Mouse (Mus musculus) inflammation-experienced regulatory T-cells, adult 6 months (primary cell): Measurements from ENCODE around the gene Acaca. TPM values are rescaled to one million over a fixed set of nuclear protein-coding genes. Genes with fewer than 3 reads are reported as not detected.
"Not testable (repeated sequence)": the region's sequence is repeated elsewhere in the genome, so short reads cannot be mapped to it uniquely, and the experiment has no call there.

ENCODE experiments used
- ATAC-seq: one replicate; pipeline ENCODE4 v1.8.0; 2017
- polyA plus RNA-seq, 3 experiments: library from polyadenylated mRNA; unstranded; fragments of 100-300 nt; shearing (Covaris generic); gene quantifications; one replicate each; pipeline ENCODE4 v1.2.1; 2017

Gene Acaca
- polyA plus RNA-seq, 3 experiments from 2014 or later: 3.5 to 4.9 (median 4.8) TPM

DNA sequence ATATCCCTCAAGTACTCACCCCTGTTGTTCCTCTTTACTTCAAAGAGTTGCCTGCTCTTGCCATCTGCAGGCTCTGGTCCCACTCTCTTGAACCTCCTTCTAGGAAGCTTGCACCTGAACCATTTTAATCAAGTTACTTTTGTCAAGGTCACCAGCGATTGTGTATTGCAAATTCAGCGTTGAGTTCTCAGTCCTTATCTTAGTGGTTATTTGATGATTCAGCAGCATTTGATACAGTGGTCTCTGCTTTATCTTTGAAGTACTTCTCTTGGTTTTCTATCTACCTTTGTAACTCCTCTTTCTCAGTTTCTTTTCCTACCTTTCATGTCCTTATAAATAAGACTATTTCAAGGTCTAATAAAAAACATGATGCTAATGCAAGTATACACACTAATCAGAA is 211.2 kb downstream of the Acaca start:
- no peak for ATAC-seq

- ATAC-seq: no peak
Observed at GRCm38 (mm10) chr11:84344522-84345236, 215.2 kb downstream of the Acaca start.

DNA sequence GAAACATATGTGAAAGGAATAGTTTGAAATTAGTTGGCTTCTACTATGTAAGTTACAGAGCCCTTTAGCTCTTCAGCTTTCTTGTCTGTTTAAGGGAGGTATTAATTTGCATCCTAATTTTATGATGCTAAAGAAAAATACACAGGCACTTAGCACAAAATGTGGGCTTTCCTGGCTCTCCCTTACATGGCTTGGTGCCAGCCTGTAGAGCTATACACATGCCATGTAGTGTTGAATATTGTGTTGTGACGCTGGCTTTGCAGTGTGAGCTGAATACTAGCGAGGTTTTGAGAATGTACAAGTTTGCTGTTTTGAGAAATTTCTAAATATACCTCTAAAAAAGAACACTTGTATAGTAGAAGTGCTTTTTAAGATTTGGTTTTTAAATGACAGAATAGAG is 218.3 kb downstream of the Acaca start:
- no peak for ATAC-seq

GRCm38 (mm10) chr11:84348843-84349825 is 219.7 kb downstream of the Acaca start:
- no peak for ATAC-seq

DNA sequence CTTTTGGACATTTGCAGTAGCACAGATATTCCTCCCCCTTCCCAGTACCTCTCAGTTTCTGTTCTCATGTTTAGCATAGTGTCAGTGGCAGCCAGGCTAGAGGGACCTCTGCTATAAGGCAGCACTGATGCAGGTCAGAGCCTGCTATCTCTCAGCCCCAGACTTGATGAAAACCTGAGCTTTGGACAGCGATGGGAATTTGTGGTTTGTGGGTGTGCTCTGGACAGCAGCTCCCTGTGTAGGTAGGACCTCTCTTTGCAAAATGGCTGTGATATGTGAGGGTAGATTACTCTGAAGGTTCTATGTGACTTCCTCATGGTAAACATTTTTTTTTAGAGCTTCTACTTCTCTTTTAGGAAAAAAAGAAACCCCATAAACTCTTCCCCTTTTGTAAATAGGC is 221.7 kb downstream of the Acaca start:
- ATAC-seq: no peak

DNA sequence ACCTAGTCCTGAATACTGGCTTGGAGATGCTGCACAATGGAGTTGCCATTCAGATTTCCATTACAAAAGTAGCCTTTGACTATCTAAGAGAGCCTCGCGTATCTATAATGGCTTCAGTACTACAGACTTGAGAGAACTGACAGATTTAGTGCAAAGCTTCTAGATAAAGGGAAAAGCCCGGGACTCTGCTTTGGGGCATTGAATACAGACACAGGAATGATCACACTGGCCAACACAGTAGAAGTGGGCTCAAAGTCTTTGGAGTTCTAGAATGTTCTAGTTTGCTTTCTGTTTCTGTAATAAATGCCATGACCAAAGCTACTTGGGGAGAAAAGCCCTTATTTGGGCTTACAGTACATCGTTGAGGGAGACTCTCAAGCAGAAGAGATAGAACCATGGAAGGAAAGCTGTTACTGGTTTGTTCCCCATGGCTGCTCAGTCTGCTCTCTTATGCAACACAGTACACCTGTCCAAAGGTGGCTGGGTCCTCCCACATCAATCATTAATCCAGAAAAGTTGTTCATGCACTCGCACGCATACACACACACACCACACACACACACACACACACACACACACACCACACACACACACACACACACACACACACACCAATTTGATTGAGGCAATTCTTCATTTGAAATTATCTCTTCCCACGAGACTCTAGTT is 223.7 kb downstream of the Acaca start:
- ATAC-seq: no peak

DNA sequence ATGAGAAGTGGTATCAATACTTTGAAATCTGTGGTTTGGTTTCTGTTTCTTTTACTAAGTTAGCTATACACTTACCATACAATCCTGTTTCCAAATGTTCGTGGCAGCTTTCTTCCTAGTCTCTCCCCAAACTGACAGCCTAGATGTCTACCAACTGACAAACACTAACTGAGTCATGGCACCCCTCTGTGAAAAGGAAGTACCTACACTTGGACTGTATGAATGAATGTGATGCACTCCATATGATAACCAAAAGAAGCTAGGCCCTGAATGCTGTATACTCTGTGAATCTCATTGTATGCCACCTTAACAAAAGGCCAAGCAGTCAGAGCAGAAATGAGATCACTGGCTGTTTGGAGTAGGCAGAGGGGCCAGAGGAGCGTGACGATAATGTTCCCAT is 227.8 kb downstream of the Acaca start:
- no peak for ATAC-seq

- ATAC-seq: no peak
Observed at GRCm38 (mm10) chr11:84357771-84358170, 228.3 kb downstream of the Acaca start.

DNA sequence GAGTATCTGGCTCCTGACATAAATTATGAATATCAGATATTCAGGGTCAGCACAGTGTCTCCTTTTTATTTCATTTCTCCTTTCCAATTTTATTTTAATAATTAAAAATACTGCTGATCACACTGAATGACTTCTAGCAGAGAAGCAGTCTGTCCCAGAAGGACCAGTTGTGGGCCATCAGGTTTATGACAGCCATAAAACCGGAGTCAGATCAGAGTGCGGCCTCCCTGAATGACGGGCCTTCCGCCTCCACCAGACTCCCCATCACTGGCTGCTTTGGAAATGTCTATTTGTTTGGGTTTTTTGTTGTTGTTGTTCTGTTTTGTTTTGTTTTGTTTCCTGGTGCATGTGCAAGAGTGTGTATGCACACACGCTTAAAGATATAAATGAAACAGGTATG is 232.1 kb downstream of the Acaca start:
- no peak for ATAC-seq

DNA sequence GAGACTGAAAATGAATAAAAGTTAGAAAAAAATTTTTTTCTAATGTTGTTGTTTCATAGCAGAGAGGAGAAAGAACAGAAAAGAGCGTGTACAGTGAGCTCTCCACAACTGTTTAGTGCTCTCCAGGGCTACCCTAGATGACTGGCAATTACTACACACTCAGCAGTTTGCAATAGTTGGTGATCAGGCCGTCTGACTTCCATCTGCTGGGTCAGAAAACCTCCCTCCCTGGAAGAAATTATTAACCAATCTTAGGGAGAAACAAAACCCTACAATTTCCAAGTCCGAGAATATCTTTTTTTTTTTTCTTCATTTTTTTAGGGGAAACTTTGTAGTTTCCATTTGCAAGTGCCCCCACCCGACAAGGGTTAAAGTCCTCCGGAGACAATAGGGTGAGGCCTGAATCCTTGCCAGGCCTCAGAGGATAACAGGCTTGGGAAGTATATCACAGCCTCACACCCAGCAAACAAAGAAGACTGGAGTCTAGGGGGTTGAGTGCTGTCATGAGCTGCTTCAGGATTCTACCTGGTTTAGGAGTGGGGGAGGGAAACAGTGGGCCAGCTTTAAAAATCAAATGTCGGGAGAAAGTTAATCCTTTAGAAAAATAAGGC is 233.3 kb downstream of the Acaca start:
- no peak for ATAC-seq

DNA sequence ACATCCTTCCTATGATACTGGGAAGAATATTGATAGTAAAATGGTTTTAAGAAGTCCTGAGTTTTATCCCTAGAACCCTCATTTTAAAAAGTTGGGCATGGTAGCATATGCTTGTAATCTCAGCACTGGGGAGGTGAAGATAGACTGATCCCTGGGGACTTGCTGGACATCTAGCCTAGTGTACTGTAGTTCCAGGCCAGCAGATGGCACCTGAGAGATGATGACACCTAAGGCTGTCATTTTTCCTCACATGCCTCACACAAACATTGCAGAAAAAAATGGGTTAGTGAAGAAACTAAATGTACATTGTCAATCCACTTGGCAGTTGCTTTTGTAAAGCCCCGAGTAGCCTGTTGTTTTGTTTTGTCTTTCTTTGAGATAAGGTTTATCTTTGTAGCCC is 235.8 kb downstream of the Acaca start:
- ATAC-seq: no peak

DNA sequence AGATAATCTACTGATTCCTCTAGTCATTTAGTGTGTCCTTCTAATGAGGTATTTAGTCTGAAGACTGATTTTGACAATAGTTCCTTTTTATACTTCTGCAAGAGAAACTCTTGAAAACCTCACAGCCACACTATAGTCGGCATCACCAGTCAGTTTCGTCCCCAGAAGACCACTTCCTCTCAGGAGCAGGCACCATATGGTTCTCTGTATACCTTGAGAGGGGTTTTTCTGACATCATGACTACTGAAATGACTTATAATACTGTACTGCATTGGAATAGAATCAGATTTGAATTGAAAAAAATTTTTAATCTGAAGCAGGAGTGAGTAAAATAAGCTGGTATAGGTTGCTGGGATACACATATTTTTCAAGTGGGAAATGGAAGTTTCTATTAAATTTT is 239.4 kb downstream of the Acaca start:
- ATAC-seq: no peak

DNA sequence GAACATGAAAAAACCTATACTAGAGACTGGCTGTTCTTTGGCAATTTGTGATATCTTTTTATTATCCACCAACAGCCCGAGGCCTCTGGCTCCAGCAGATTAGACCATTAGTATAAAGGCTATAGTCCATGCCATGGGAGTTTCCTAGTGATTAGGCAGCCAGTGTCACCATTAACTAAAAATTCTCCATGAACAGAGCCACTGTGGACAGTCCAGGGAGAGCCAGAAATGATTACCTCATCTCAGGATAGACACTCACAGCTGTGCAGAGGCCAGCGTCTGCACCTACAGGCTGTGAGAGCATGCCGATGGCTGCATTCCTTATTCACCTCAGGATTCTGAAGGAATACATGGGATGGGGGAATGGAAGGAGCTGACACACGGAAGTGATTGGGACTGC is 243.7 kb downstream of the Acaca start:
- ATAC-seq: no peak

- ATAC-seq: no peak
Observed at GRCm38 (mm10) chr11:84375951-84376496, 246.6 kb downstream of the Acaca start.

GRCm38 (mm10) chr11:84376510-84377365 is 247.3 kb downstream of the Acaca start:
- no peak for ATAC-seq

DNA sequence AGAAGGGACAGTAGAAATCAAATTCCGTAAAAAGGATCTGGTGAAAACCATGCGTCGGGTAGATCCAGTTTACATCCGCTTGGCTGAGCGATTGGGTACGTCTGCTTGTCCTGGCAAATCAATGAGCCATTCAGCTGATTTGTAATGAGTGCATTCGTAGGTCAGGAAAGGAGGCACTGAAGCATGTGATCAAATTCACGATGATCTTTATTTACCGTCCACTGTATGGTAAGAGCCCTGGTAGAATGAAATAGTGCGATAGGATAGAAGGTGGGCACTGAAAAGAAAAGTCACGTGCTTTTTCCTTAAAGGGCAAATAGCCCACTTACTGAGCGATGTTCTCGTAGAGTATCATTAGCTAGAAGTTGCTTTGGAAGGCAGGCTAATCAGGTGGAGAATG is 253.0 kb downstream of the Acaca start:
- no peak for ATAC-seq

DNA sequence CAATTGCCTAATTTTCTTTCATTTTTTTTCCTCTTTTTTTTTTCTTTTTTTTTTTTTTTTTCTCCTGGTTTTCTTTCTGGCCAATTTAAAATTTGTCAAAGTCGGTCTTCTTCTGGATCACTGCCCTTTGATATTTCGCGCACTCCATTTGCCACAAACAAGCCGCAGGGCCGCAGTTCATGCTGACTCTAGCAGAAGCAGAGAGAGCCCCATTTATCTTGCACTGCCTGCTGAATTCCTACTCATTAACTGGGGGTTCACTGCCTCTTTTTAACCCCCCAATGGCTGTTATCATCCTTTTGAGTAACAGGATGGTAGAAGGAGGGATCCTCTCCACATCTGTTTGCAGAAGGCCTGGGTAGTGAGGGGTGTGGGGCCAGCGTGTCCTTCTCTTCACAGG is 254.4 kb downstream of the Acaca start:
- ATAC-seq: no peak

GRCm38 (mm10) chr11:84389332-84389731 is 259.9 kb downstream of the Acaca start:
- no peak for ATAC-seq

GRCm38 (mm10) chr11:84391126-84391525 is 261.7 kb downstream of the Acaca start:
- no peak for ATAC-seq

- ATAC-seq: not testable (repeated sequence)
Observed at GRCm38 (mm10) chr11:84392066-84392465, 262.6 kb downstream of the Acaca start.

DNA sequence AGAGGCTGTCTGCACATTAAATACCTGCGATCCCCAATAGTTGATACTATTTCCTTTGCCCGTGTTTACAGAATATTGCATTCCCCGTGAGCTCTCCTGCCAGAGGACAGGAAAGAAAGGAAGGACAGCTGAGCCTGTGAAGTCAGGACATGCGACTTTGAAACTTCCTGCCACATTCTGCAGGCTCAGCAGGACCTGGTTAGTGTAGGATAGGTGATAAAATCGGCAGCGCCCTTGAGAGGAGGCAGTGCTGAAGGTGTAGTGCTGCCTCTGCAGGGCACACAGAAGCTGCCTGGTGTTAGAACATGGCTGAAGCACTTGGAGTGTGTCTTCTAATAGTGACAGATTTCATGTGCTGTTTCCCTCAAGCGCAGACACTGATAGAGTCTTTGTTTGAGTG is 264.1 kb downstream of the Acaca start:
- no peak for ATAC-seq

GRCm38 (mm10) chr11:84395010-84395409 is 265.5 kb downstream of the Acaca start:
- ATAC-seq: no peak
